Mouse (Mus musculus) E14TG2a.4 (cell line): Measurements from ENCODE around the gene Rasgef1c.
A peak's percentile ranks its signal among the peaks of the same experiment; 100 is the strongest.

Experiments
- H3K27me3 ChIP-seq: 2 replicates; pipeline ENCODE4 v1.6.1; 2014; ENCODE audit warnings: low read length, control low read depth; ENCODE audit not compliant: insufficient read depth
- H3K36me3 ChIP-seq: 2 replicates; pipeline ENCODE4 v1.6.1; 2014; ENCODE audit warnings: low read length, control low read depth; ENCODE audit not compliant: insufficient read depth
- H3K4me1 ChIP-seq: replicated peaks from 2 replicates; pipeline ENCODE4 v1.6.1; 2014; ENCODE audit warnings: low read depth, low read length, control low read depth
- H3K4me3 ChIP-seq: replicated peaks from 2 replicates; pipeline ENCODE4 v1.5.1; 2014; ENCODE audit warnings: mild to moderate bottlenecking, low read length
- H3K9me3 ChIP-seq: 2 replicates; pipeline ENCODE4 v1.6.1; 2014; ENCODE audit warnings: low read length, control low read depth
- CTCF ChIP-seq: conservative IDR thresholded peaks from 2 replicates; pipeline ENCODE4 v1.5.1; 2014; ENCODE audit warnings: low read length
- NANOG ChIP-seq: IDR thresholded peaks from 2 replicates; pipeline ENCODE4 v1.6.1; 2014; ENCODE audit warnings: borderline replicate concordance, low read length, mixed read lengths
- POU5F1 ChIP-seq: IDR thresholded peaks from 2 replicates; pipeline ENCODE4 v1.6.1; 2014; ENCODE audit warnings: low read length, borderline replicate concordance

The Rasgef1c gene

DNA sequence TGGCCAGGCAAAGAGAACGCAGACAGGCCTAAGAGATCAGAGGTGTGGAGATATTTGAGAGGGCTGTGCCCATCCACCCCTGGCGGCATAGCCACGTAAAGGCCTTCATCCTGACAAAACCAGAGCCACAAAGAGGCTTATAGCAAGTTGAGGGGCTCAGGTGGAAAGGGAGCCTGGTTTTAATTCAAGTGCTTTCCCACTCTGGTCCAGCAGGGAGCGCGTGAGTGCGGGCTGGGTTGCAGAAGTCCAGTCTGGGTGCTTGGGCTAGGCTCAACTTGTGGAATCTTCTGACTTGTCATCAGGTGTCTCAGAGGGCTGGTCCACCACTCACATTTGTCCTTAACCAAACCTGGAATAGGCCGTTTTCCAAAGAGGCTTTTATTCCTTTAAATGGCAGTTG is 1.7 kb downstream of the Rasgef1c start:
- TF ChIP-seq POU5F1 (no peak), NANOG (no peak), CTCF (peak; percentile 61)
- H3K36me3 ChIP-seq, result no peaks in the 10 kb centered on the region
- no peaks in the 10 kb centered on the region for H3K9me3 ChIP-seq
- peaks cover 12% of the 10 kb centered on the region for H3K4me1 ChIP-seq
- H3K27me3 ChIP-seq, result peaks cover 46% of the 10 kb centered on the region
- no peak overlapping the region for H3K4me3 ChIP-seq

DNA sequence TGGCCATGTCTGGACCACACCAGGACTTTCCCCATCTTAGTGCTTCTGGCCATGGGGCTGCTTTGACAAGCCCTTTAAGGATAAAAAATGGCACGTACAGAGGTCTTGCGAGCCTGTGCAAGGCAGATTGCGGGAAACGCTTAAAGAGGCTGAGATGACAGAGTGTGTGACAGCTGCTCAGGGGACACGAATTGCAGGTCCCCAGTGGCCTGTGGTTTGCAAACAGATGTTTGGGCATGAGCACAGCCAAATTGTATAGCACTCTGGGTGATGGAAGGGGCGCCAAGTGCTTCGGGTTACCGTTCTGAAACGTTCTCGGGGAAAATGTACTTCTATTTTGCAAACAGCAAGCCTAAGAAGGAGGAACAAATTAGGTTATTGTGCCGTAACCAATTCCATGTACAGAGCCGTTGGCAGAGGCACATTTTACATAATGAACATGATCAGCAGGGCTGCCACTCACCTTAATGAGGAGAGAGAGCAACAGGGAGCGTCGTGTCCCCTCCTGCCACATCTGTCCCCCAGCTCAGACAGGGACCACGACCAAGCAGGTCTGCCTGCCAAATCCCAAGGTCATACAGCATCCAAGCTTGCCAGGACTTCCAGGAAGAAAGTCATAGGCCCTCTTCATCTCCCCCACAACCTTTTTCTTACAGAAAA is 17.0 kb downstream of the Rasgef1c start:
- TF ChIP-seq CTCF (no peak), NANOG (no peak), POU5F1 (no peak)
- H3K9me3 ChIP-seq, result no peaks in the 10 kb centered on the region
- no peaks in the 10 kb centered on the region for H3K4me1 ChIP-seq
- H3K36me3 ChIP-seq, result no peaks in the 10 kb centered on the region
- H3K27me3 ChIP-seq, result no peaks in the 10 kb centered on the region
- H3K4me3 ChIP-seq, result no peak overlapping the region

DNA sequence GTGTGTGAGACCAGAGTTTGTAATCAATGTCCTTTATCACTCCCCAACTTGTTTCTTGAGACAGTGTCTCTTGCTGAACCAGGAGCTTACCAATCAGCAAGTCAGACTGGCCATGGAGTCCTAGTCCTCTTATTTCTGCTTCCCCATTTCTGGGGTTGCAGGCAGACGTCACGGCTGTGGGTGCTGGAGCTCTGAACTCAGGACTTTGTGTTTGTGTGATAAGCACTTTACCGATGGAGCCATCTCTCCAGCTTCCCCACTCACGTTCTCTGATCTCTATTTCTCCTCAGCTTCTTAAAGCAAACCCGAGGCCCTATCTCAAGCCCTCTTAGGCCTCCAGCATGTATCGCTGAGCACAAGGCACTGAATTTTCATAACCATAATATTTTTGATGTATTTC is 17.7 kb downstream of the Rasgef1c start:
- Histone ChIP-seq H3K9me3 (no peaks in the 10 kb centered on the region), H3K4me1 (no peaks in the 10 kb centered on the region), H3K36me3 (no peaks in the 10 kb centered on the region), H3K4me3 (no peak overlapping the region), H3K27me3 (no peaks in the 10 kb centered on the region)
- TF ChIP-seq POU5F1 (no peak), NANOG (no peak), CTCF (no peak)

DNA sequence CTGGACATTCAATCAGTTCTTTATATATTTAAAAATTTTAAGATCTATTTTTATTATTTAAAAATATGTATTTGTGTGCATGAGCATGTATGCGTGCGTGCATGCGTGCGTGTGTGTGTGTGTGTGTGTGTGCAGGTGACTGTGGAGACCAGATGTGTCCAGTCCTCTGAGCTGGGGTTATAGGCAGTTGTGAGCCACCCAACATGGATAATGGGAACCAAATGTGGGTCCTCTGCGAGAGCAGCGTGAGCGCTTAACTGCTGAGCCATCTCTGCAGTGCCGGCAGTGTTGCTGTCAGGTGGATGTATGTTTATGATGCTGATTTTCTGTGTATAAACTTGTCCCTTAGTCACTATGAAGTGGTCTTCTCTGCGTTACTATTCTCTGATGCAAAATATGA is 21.9 kb downstream of the Rasgef1c start:
- TF ChIP-seq POU5F1, result no peak
- no peak for TF ChIP-seq CTCF
- no peak for TF ChIP-seq NANOG
- H3K4me3 ChIP-seq, result no peak overlapping the region
- no peaks in the 10 kb centered on the region for H3K36me3 ChIP-seq
- peaks cover 9% of the 10 kb centered on the region for H3K27me3 ChIP-seq
- peaks cover 4% of the 10 kb centered on the region; the same call in 1 of the 2 replicates for H3K4me1 ChIP-seq
- H3K9me3 ChIP-seq, result no peaks in the 10 kb centered on the region

DNA sequence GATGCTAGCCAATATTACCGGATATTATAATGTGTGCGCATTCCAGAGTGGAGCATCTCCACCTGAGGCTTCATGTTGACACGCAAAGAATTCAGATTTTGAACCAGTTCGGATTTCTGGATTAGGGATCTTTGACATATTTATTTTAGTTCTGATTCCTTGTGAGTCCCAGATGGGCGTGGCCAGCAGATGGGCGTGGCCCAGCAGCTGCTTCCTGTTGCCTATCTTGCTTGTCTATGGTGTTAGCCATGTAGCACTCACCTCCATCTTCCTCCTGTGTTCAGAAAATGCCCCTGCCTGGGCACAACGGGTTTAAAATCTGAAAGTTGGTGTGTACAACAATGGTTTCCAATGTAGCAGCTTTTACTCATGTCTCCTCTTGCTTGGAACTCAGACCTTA is 24.5 kb downstream of the Rasgef1c start:
- no peak for TF ChIP-seq CTCF
- no peak for TF ChIP-seq NANOG
- TF ChIP-seq POU5F1, result no peak
- no peaks in the 10 kb centered on the region for H3K36me3 ChIP-seq
- H3K4me1 ChIP-seq, result peaks cover 4% of the 10 kb centered on the region; the same call in 1 of the 2 replicates
- no peaks in the 10 kb centered on the region for H3K9me3 ChIP-seq
- H3K4me3 ChIP-seq, result no peak overlapping the region
- peaks cover 12% of the 10 kb centered on the region for H3K27me3 ChIP-seq

DNA sequence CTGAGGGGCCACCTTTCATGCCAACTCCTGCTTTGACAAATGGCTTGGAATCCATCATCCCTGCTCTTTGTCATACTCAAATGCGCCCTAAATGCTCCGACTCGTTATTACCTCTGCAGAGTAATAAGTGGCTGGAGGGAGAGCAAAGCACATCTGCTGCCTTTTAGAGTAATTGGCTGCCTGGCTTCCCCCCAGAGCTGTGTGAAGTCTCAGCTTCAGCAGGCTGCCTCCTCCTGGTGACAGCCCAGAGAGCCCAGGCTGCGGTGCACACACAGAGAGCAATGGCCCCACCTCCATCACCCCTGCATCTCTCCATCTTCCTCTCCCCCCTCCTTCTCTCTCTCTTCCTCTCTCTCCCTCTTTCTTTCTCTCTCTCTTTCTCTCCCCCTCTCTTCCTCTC is 25.5 kb downstream of the Rasgef1c start:
- TF ChIP-seq CTCF (no peak), NANOG (no peak), POU5F1 (no peak)
- Histone ChIP-seq H3K36me3 (no peaks in the 10 kb centered on the region), H3K27me3 (peaks cover 12% of the 10 kb centered on the region), H3K4me1 (peaks cover 4% of the 10 kb centered on the region; the same call in 1 of the 2 replicates), H3K9me3 (no peaks in the 10 kb centered on the region), H3K4me3 (no peak overlapping the region)

DNA sequence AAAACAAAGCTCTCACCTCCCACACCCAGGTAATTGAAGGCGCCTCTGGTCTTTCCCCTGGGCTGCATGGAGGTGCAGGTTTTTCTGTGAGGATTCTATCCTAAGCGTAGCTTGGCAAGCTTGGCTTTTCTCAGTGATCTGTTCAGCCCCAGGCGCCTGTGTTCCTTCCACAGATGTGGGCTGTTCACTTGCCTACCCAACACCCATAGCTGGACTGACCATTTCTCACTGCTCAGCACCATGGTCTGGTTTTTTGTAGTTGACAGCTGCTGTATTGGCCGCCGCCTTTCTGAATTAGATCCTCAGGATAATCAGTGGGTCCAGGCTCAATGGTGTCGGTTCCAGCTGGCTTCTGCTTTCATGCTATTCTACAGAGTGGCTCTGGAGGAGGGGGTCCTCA is 26.0 kb downstream of the Rasgef1c start:
- Histone ChIP-seq H3K9me3 (no peaks in the 10 kb centered on the region), H3K4me1 (peaks cover 4% of the 10 kb centered on the region; the same call in 1 of the 2 replicates), H3K4me3 (no peak overlapping the region), H3K36me3 (no peaks in the 10 kb centered on the region), H3K27me3 (peaks cover 12% of the 10 kb centered on the region)
- no peak for TF ChIP-seq POU5F1

DNA sequence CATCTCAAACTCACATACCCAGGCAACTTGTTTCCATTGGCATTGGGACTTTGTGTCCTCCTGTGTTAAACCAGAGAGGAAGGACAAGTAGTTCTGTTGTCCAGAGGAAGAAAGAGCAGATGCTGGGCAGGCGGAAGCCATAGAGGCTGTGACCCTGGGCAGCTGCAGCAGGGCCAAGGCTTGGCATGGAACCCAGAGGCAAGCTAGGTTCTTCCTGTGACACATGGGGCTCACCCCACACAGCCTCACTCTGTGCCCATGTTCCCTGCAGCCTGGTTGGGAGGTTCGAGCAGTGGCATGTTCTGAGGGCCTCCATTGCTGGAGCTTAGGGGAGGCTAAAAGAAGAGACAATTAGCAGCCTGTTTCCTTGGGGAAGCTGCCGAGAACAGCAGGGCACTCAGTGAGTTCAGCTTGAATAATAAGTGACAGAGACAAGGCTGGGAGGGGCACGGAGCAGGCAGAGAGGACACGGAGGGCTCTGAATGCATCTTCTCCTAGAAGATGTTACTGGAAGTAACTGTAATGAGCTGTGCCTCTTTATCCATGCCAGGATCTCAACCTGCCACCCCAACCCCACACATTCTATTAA is 29.5 kb downstream of the Rasgef1c start:
- Histone ChIP-seq H3K36me3 (no peaks in the 10 kb centered on the region), H3K9me3 (no peaks in the 10 kb centered on the region), H3K27me3 (peaks cover 16% of the 10 kb centered on the region), H3K4me1 (peaks cover 4% of the 10 kb centered on the region; the same call in 1 of the 2 replicates), H3K4me3 (no peak overlapping the region)
- TF ChIP-seq POU5F1 (no peak), CTCF (no peak), NANOG (no peak)

DNA sequence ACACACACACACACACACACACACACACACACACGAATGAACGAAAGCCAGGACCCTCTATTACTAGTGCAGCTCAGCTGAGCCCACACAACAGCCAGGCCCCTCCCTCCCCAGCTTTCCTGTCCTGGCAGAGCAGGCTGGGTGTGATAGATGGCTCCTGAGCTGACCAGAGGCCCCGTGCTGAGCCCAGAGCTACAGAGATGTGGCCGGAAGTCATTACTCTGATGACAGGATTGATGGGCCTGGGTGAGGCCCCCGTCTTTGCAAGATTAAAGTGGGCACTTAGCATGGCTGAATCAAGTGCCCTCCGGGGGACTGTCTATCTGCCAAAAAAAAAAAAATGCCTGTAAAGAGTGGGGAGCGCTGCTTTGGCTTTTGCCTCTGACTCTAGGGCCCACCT is 30.2 kb downstream of the Rasgef1c start:
- Histone ChIP-seq H3K9me3 (no peaks in the 10 kb centered on the region), H3K4me3 (no peak overlapping the region), H3K27me3 (peaks cover 15% of the 10 kb centered on the region), H3K36me3 (no peaks in the 10 kb centered on the region), H3K4me1 (no peaks in the 10 kb centered on the region)
- no peak for TF ChIP-seq NANOG
- TF ChIP-seq CTCF, result no peak
- TF ChIP-seq POU5F1, result no peak
